Mouse (Mus musculus) CH12.LX (cell line): ENCODE data around the gene Tacr3. TPM values are rescaled to one million over a fixed set of nuclear protein-coding genes. Genes with fewer than 3 reads are reported as not detected.

Source experiments
- DNase-seq: peaks from one replicate; pipeline ENCODE4 v3.0.0-alpha.2; 2013; ENCODE audit errors: extremely low read depth
- H3K27ac ChIP-seq: 2 replicates; pipeline ENCODE4 v1.5.1; 2012; ENCODE audit warnings: low read depth, mild to moderate bottlenecking, control low read depth, moderate library complexity; ENCODE audit not compliant: insufficient read depth
- H3K27me3 ChIP-seq: replicated peaks from 2 replicates; pipeline ENCODE3; 2012; ENCODE audit warnings: inconsistent platforms
- H3K36me3 ChIP-seq, 2 experiments: replicated peaks in 1 of 2; 2 replicates each; pipeline versions ENCODE3 to v1.6.1; 2012; ENCODE audit warnings: inconsistent platforms in 1 of 2, low read length in 1 of 2, mild to moderate bottlenecking in 1 of 2, mixed read lengths in 1 of 2, moderate library complexity in 1 of 2; ENCODE audit not compliant: control insufficient read depth in 1 of 2, insufficient read depth in 1 of 2
- H3K4me1 ChIP-seq, 2 experiments: 2 replicates each; pipeline ENCODE4 v1.6.1; 2012; ENCODE audit warnings: inconsistent platforms in 1 of 2, moderate library complexity in 1 of 2; ENCODE audit not compliant: insufficient read depth in 2 of 2, control insufficient read depth in 1 of 2
- H3K4me2 ChIP-seq: 2 replicates; pipeline ENCODE4 v1.6.1; 2012; ENCODE audit warnings: low read depth, mild to moderate bottlenecking, control low read depth; ENCODE audit not compliant: poor library complexity, insufficient read depth, severe bottlenecking
- H3K4me3 ChIP-seq, 3 experiments: fragments of 150-350 bp in 1 of 3; sonication (generic) in 1 of 3; replicated peaks in 1 of 3; 2 replicates each; pipeline versions ENCODE3 to v1.5.1; 2011 to 2012; ENCODE audit warnings: low read depth in 2 of 3, low read length in 2 of 3, mild to moderate bottlenecking in 2 of 3, moderate library complexity in 2 of 3, control low read depth in 1 of 3, improper control_type of control experiment in 1 of 3, inconsistent platforms in 1 of 3, mixed read lengths in 1 of 3; ENCODE audit not compliant: poor library complexity in 1 of 3
- H3K79me2 ChIP-seq: replicated peaks from 2 replicates; pipeline ENCODE4 v1.6.1; 2012; ENCODE audit warnings: mild to moderate bottlenecking, moderate library complexity; ENCODE audit not compliant: control insufficient read depth, poor library complexity, insufficient read depth, severe bottlenecking; ENCODE audit errors: extremely low read depth
- H3K9ac ChIP-seq: 2 replicates; pipeline ENCODE4 v1.6.1; 2012; ENCODE audit warnings: low read depth, mild to moderate bottlenecking, control low read depth, moderate library complexity; ENCODE audit not compliant: insufficient read depth
- H3K9me3 ChIP-seq: replicated peaks from 2 replicates; pipeline ENCODE3; 2012; ENCODE audit warnings: low read length, inconsistent platforms, mixed read lengths
- E2F4 ChIP-seq: IDR thresholded peaks from 2 replicates; pipeline ENCODE4 v1.6.1; 2011; ENCODE audit warnings: low read depth, low read length, improper control_type of control experiment; ENCODE audit not compliant: insufficient replicate concordance
- ELF1 ChIP-seq: IDR thresholded peaks from 2 replicates; pipeline ENCODE4 v1.6.1; 2014; ENCODE audit warnings: low read depth, mild to moderate bottlenecking, inconsistent platforms, low read length, improper control_type of control experiment
- EP300 ChIP-seq: IDR thresholded peaks from 2 replicates; pipeline ENCODE4 v1.6.1; 2011; ENCODE audit warnings: low read length, improper control_type of control experiment
- GABPA ChIP-seq: IDR thresholded peaks from 2 replicates; pipeline ENCODE4 v1.6.1; 2012; ENCODE audit warnings: low read depth, low read length, improper control_type of control experiment, inconsistent platforms; ENCODE audit not compliant: insufficient replicate concordance
- JUN ChIP-seq: IDR thresholded peaks from 2 replicates; pipeline ENCODE4 v1.6.1; 2011; ENCODE audit warnings: low read depth, mild to moderate bottlenecking, low read length, improper control_type of control experiment, moderate library complexity; ENCODE audit not compliant: insufficient read depth
- JUND ChIP-seq: conservative IDR thresholded peaks from 2 replicates; pipeline ENCODE4 v1.6.1; 2011; ENCODE audit warnings: low read depth, low read length, improper control_type of control experiment
- KAT2A ChIP-seq: IDR thresholded peaks from 2 replicates; pipeline ENCODE4 v1.6.1; 2012; ENCODE audit warnings: low read length, improper control_type of control experiment, inconsistent platforms; ENCODE audit not compliant: insufficient replicate concordance
- MAFK ChIP-seq: IDR thresholded peaks from 2 replicates; pipeline ENCODE4 v1.6.1; 2011; ENCODE audit warnings: low read length, improper control_type of control experiment; ENCODE audit not compliant: insufficient replicate concordance
- MAX ChIP-seq: IDR thresholded peaks from 2 replicates; pipeline ENCODE4 v1.6.1; 2011; ENCODE audit warnings: low read length, improper control_type of control experiment
- MEF2A ChIP-seq: IDR thresholded peaks from 2 replicates; pipeline ENCODE4 v1.6.1; 2014; ENCODE audit warnings: low read depth, mild to moderate bottlenecking, inconsistent platforms, low read length, improper control_type of control experiment, borderline replicate concordance
- MXI1 ChIP-seq: IDR thresholded peaks from 2 replicates; pipeline ENCODE4 v1.6.1; 2011; ENCODE audit warnings: mild to moderate bottlenecking, low read depth, low read length, improper control_type of control experiment
- NELFE ChIP-seq: IDR thresholded peaks from 2 replicates; pipeline ENCODE4 v1.6.1; 2011; ENCODE audit warnings: low read depth, low read length, improper control_type of control experiment
- NRF1 ChIP-seq: IDR thresholded peaks from 2 replicates; pipeline ENCODE4 v1.6.1; 2014; ENCODE audit warnings: low read depth, mild to moderate bottlenecking, inconsistent platforms, low read length, improper control_type of control experiment, moderate library complexity
- PAX5 ChIP-seq: IDR thresholded peaks from 2 replicates; pipeline ENCODE4 v1.6.1; 2012; ENCODE audit warnings: low read length, inconsistent platforms, mixed read lengths
- SMC3 ChIP-seq: IDR thresholded peaks from 2 replicates; pipeline ENCODE4 v1.6.1; 2011; ENCODE audit warnings: low read depth, low read length, improper control_type of control experiment
- TCF12 ChIP-seq: IDR thresholded peaks from 2 replicates; pipeline ENCODE4 v1.6.1; 2014; ENCODE audit warnings: low read depth, mild to moderate bottlenecking, inconsistent platforms, low read length, improper control_type of control experiment
- USF1 ChIP-seq: IDR thresholded peaks from 2 replicates; pipeline ENCODE4 v1.6.1; 2014; ENCODE audit warnings: low read depth, mild to moderate bottlenecking, inconsistent platforms, low read length, improper control_type of control experiment
- USF2 ChIP-seq: conservative IDR thresholded peaks from 2 replicates; pipeline ENCODE4 v1.6.1; 2011; ENCODE audit warnings: low read depth, low read length, improper control_type of control experiment
- ZKSCAN1 ChIP-seq: IDR thresholded peaks from 2 replicates; pipeline ENCODE4 v1.6.1; 2012; ENCODE audit warnings: low read depth, inconsistent platforms, low read length, improper control_type of control experiment, borderline replicate concordance
- ZMIZ1 ChIP-seq: IDR thresholded peaks from 2 replicates; pipeline ENCODE4 v1.6.1; 2012; ENCODE audit warnings: low read depth, mild to moderate bottlenecking, inconsistent platforms, low read length, improper control_type of control experiment
- dilution Hi-C: fragments of 300-500 bp; cut with MboI; formaldehyde crosslinking; loops from 2 replicates; pipeline ENCODE4 v1.14.3; 2020; ENCODE audit warnings: low sequenced_read_pairs; ENCODE audit not compliant: extremely low pct_unique_long_range_greater_than_20kb, extremely low pct_ligation_motif_present
- in situ Hi-C: fragments of 300-500 bp; cut with MboI; formaldehyde crosslinking; loops from 3 replicates; pipeline ENCODE4 v1.14.3; 2019; ENCODE audit warnings: low sequenced_read_pairs, low pct_ligation_motif_present, low pct_unique_long_range_greater_than_20kb, mixed read lengths
- polyA plus RNA-seq: library from polyadenylated mRNA; unstranded; fragments of >175 nt; gene quantifications from 2 replicates; pipeline ENCODE4 v1.2.1, GENCODE M21; 2012; ENCODE audit warnings: low read depth; ENCODE audit not compliant: insufficient read length
- total RNA-seq, 2 experiments: library from RNA; depleted of rRNA; stranded (reverse); fragments of 300-350 nt in 1 of 2; fragments of >200 nt in 1 of 2; gene quantifications; 2 replicates each; pipeline ENCODE4 v1.2.3; 2012 to 2014

Gene Tacr3
- total and polyA plus RNA-seq, 3 experiments: not detected

DNA sequence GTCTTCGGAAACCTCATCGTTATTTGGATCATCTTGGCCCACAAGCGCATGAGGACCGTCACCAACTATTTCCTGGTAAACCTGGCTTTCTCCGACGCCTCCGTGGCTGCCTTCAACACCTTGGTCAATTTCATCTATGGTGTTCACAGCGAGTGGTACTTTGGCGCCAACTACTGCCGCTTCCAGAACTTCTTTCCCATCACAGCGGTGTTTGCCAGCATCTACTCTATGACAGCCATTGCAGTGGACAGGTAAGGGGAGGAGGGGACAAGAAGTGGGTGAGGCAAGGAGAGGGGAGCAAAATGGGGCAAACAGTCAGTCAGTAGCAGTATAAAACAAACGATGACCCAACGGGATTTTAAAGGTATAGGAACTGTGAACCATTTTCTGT lies 719 bp downstream of the Tacr3 start:
- Histone ChIP-seq H3K9ac (no peak overlapping the region), H3K4me2 (no peak overlapping the region), H3K27me3 (no peaks in the 10 kb centered on the region), H3K27ac (no peak overlapping the region), H3K36me3 (no peaks in the 10 kb centered on the region), H3K4me1 (0 out of 4 replicates have a peak, but pooled peaks cover 0 to 2% of the 10 kb centered on the region in 2 experiments), H3K9me3 (no peaks in the 10 kb centered on the region), H3K79me2 (no peaks in the 10 kb centered on the region), H3K4me3 (no peak overlapping the region)
- no peak for TF ChIP-seq JUN
- DNase-seq: no peak
- in situ Hi-C loops: no loop called here
- dilution Hi-C loops: no loop called here

DNA sequence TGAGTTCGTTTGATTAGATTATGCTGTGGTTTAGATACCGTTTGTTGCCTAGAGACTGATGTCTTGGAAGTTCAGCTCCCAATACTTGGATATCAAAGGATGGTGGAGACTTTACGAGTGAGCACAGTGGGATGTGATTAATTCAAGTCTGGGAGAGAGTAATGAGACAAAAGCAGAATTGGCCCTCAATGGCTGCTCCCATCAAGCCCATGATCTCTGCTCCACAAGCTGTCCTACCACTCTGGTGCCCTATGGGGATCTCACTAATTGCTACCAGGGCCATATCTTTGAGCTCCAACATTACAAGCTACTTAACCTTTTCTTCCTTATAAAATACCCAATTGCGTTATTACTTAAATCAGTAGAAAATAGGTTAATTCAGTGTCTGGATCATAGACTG lies 22.5 kb downstream of the Tacr3 start:
- H3K4me3 ChIP-seq: no peak overlapping the region
- H3K27me3 ChIP-seq: no peaks in the 10 kb centered on the region
- H3K4me1 ChIP-seq: no peaks in the 10 kb centered on the region
- no peak for TF ChIP-seq MAFK
- TF ChIP-seq MXI1: no peak
- no peak for TF ChIP-seq SMC3
- TF ChIP-seq JUN: no peak
- TF ChIP-seq ZKSCAN1: no peak
- TF ChIP-seq EP300: no peak
- TF ChIP-seq E2F4: no peak
- no peak for TF ChIP-seq PAX5
- no peak for TF ChIP-seq MAX
- no peak for TF ChIP-seq USF1
- TF ChIP-seq NELFE: no peak
- H3K79me2 ChIP-seq: no peaks in the 10 kb centered on the region
- DNase-seq: no peak
- no peak overlapping the region for H3K27ac ChIP-seq
- H3K36me3 ChIP-seq: no peaks in the 10 kb centered on the region
- dilution Hi-C loops: no loop called here
- no peak overlapping the region for H3K4me2 ChIP-seq
- in situ Hi-C loops: no loop called here
- H3K9ac ChIP-seq: no peak overlapping the region
- H3K9me3 ChIP-seq: no peaks in the 10 kb centered on the region

DNA sequence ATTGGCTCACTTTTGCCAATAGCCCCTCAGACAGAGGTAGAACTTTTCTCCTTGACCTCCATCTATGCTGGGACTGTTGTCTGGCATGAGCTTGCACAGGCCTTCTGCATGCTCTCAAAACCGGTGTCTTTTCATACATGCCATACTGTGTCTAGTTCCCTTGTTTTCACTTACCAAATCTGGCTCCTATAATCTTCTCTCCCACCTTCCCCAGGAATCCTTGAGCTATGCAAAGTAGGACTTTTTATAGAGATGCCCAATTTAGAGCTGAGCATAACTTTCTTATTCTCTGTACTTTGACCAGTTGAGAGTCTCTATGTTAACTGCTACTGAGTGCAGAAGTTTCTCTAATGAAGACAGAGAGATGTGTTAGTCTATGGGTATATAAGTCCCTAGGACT lies 48.9 kb downstream of the Tacr3 start:
- H3K4me1 ChIP-seq: no peaks in the 10 kb centered on the region
- no peaks in the 10 kb centered on the region for H3K27me3 ChIP-seq
- H3K27ac ChIP-seq: no peak overlapping the region
- H3K36me3 ChIP-seq: no peaks in the 10 kb centered on the region
- dilution Hi-C loops: no loop called here
- in situ Hi-C loops: no loop called here
- no peak for DNase-seq
- TF ChIP-seq ELF1 (no peak), USF2 (no peak), MXI1 (no peak), JUN (no peak), MEF2A (no peak), MAX (no peak), KAT2A (no peak), NRF1 (no peak), JUND (no peak), ZMIZ1 (no peak), E2F4 (no peak), ZKSCAN1 (no peak), TCF12 (no peak), GABPA (no peak), USF1 (no peak)
- H3K4me2 ChIP-seq: no peak overlapping the region
- H3K4me3 ChIP-seq: no peak overlapping the region
- H3K9me3 ChIP-seq: no peaks in the 10 kb centered on the region
- no peak overlapping the region for H3K9ac ChIP-seq
- H3K79me2 ChIP-seq: no peaks in the 10 kb centered on the region
